Mouse (Mus musculus) ovary, postnatal 10 days (tissue): ENCODE measurements around the gene Gm16485.

Source experiments
- DNase-seq: peaks from one replicate; pipeline ENCODE4 v3.0.0; 2022; ENCODE audit warnings: low spot score

The Gm16485 gene

DNA sequence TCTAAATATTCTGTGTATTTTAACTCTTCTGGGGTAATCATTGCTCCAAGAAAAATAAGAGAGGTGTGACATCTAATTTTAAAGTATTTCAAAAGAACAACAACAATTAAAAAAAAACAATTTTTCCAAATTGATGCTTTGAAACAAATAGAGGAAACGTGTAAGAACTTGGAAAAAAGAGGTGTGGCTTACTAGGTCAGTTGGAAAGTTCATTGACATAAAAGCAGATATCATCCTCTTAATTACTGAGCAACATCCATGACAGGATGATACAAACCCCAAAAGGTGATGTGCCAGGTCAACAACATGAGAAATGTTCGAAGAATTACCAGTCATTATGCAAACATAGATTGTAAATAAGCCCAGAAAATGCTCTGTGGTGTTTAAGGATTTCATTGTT lies at the start of gene Gm16485:
Gene Gm16485 (plus strand): TSS at position 301 of the 400 bp plus-strand sequence.
- DNase-seq, result no peak

DNA sequence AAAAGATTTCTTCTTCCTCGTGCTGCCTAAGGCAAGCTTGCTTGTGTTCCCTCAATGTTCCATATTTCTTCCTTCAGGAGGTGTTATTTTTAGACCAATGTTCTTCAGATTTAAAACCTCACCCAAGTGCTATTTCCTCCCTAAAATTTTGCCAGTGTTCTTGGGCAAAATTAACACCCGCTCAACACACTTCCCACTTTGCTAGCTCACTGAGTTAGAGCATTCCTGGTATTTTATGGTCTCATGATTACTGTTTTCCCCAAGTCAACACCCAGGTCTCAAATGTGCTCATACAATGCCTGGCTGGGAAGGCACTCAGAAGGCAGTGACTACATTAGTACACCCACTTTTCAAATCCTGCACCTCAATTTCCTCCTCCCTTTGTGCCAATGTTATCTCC lies 44.0 kb upstream of the Gm16485 start:
- no peak for DNase-seq

DNA sequence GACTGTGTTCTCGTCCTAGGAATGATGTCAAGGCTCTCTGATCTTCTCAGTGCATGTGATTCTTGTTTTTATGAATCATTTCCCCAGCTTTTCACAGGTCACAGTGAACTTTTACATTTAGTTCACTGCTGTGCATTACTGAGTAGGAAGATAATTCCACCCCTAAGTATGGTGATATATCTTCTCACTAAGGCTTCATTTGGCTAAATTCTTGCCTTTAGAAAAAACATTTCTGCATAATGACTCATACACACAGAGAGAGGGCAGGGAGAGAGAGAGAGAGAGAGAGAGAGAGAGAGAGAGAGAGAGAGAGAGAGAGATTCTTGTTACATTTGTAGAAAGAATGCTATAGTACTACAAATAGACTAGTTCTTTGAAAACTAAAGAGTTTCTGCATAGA lies 33.8 kb upstream of the Gm16485 start:
- no peak for DNase-seq

DNA sequence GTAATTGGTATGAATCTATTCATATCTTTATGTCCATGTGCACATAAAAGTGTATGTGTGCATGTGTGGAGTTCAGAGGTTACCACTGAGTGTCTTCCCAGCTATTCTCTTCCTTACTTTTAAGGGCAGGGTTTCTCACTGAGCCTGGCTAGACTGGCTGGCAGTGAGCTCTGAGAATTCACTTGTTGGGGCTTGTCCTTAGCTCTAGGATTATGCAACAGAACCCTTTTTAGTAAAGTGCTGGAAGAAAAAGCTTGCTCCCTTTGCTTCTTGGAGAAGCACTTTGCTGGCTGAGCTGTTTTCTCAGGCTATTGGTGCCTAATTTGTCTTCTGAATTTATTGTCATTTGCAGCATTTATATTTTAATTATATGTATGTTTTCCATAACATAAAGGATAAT lies 18.3 kb upstream of the Gm16485 start:
- DNase-seq, result no peak

DNA sequence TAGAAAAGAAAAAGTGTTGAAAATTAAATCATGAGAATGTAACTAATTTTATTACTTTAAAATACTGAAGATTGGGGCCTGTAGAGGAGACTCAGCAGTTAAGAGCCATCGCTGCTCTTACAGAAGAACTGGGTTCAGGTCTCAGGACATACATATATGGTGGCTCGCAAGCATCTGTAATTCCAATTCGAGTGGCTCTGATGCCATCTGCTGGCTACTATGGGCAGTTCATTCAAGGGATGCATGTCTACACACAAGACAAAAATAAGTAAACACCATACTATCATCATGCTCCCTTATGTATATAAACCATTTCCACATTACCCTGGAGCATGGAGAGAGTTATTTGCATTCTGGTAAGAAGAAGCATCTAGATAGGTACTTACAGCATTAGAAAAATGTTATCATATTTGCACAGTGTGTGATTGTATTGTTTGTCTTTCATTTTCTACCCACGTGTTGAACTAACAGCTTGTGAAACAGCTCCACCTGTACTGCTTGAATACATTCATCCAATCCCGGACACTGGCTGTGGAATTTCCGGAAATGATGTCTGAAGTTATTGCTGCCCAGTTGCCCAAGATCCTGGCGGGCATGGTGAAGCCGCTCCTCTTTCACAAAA lies 7.0 kb upstream of the Gm16485 start:
- DNase-seq, result no peak

DNA sequence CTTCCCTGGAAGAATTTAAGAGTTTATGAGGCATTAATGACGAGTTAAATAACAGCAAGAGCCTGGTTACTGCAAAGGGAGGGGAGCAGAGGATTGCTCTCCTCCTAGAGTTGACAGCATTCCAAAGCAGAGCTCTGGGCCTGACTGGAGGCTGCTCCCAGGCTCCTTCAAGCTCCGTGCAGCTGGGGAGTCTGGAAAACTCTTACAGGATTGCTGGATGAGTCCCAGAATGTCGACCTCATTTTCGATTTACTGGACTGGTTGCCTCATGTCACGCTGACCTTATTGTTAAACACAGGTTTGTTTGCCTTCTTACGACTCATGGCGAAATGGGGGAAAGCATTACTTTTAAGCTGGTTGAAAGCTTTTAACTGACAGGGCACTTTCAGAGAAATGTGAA lies 1.4 kb upstream of the Gm16485 start:
- peak; percentile 11 for DNase-seq

DNA sequence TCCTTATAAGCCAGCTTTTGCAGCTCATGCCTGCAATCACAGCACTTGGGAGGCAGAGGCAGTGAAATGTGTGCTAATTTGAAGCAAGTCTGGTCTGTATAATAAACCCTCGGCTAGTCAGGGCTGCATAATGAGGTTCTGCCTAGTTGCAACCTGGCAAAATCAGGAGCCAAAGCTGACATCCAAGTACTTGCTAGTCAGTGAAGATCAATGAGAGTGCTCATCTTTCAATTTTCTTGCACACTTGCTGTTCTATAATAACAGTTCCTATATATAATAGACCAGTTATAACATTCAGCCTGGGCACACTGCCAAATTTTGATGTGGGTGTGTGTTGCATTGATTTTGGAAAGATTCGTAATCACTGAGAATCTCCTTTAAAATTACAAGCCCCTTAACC lies 6.2 kb downstream of the Gm16485 start:
- no peak for DNase-seq

DNA sequence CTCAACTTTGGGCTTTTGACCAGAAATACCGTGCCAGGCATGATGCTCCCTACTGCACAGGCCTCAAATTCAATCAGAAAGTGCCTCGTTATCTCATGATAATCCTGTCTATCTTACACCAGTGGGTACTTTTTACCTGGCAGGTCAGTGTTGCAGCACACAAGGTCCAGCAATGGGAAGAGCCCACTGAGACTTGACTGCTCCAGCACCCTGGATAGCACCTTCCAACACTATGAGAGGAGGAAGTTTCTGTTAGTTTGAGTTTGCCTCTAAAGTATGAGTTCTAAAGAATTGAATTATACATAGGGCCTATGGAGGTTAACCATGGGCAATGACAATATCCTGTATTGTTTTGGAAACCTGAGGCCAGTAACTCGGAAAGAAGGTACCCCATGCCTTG lies 10.7 kb downstream of the Gm16485 start:
- DNase-seq, result no peak

DNA sequence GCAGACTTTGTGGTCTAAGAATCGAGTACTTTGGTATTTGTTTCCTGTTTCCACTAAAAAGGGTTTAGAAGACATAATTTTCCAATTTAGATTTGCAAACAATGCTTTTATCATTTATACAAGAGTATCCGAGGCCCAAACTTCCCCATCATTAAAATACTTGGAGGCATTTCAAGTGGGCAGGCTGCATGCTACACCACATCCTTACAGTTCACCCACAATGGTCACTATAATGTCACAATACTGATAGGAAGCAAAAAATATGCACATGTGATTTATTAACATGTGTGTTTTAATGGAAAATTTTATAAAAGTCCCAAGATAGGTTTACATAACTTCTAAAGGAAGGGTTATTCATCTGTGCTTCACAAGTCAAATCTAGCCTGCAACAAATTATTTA lies 24.9 kb downstream of the Gm16485 start:
- no peak for DNase-seq

DNA sequence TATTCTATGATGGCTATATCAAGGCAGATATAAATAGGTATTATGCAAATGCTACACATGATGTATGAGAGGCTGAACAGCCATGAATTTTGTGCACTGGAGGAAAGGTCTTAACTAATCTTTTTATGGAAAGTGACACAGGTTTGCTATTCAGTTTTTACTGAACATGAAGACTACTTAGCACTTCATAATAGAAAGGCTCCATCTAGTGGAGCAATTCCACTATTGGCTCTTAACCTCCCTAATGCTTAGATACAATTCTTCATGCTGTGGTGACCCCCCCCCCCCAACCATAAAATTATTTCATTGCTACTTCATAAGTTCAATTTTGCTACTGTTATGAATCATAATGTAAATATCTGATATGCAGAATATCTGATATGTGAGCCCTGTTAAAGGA lies 29.6 kb downstream of the Gm16485 start:
- DNase-seq, result no peak

DNA sequence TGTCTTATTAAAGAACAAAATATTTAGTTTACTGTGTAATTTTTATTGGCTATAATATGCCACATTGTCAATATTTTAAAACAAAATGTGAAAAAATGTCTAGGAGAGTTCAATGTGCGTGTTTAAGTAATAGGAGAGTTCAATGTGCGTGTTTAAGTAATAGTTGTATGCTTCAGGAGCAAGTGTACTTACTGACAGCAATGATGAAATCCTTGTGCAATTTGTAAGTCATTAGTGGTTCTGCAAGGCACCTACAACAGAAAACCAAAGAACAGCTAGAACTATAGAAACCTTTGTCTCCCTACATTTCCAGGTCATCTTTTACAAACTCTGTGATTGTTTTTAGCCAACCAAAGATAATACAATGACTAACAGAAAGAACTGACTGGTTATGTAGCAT lies 43.5 kb downstream of the Gm16485 start:
- DNase-seq, result no peak
